Mouse (Mus musculus): ENCODE data around the gene Cnot4. TPM values are rescaled to one million over a fixed set of nuclear protein-coding genes. Genes with fewer than 3 reads are reported as not detected.

Cnot4 gene
- total RNA-seq, 2 experiments from 2014 or later = 22.1 to 26.1 TPM

Other genes starting within 250 kb of the Cnot4 start
- gene Wdr91, start 222.8 kb downstream of the Cnot4 start, total RNA-seq (2021) = 1 to 10 TPM; 4.4 to 5.1 TPM
- not detected for gene Stra8, start 213.6 kb downstream of the Cnot4 start, total RNA-seq (2021)
- gene Slc23a4, start 145.3 kb downstream of the Cnot4 start, total RNA-seq (2021) = not detected
- 10 to 100 TPM in 1 of 2 experiments, 1 to 10 TPM in 1; 9.5 to 10.4 TPM for gene Nup205, start 43.7 kb upstream of the Cnot4 start, total RNA-seq (2021)
- gene Slc13a4, start 174.4 kb upstream of the Cnot4 start, total RNA-seq (2021) = under 1 TPM in 1 of 2 experiments, not detected in 1; 0.18 TPM
- gene Fam180a, start 192.4 kb upstream of the Cnot4 start, total RNA-seq (2021) = under 1 TPM; 0.67 to 0.79 TPM